Mouse (Mus musculus) heart, postnatal 0 days (tissue): ENCODE measurements at regions not wholly inside any gene's neighbourhood (a gene's known extent, or its start where the extent isn't known, plus 50 kb on each side); places are given as distances from the start of the nearest gene placed in this dataset.

Source experiments
- ATAC-seq: fragments of 200-750 bp; cut with Nextera tagmentation; 2 replicates; pipeline ENCODE4 v1.8.0; 2017; ENCODE audit warnings: low read depth, moderate number of reproducible peaks, moderate library complexity; ENCODE audit not compliant: insufficient read depth
- DNase-seq: peaks from one replicate; pipeline ENCODE4 v3.0.0-alpha.2; 2016; ENCODE audit warnings: low spot score
- H3K27ac ChIP-seq: fragments of 300-500 bp; sonication (generic); 2 replicates; pipeline ENCODE4 v1.5.1; 2014; ENCODE audit warnings: low read depth, mild to moderate bottlenecking
- H3K27me3 ChIP-seq: fragments of 300-500 bp; sonication (generic); 2 replicates; pipeline ENCODE4 v1.6.1; 2014; ENCODE audit warnings: low read length, mixed read lengths; ENCODE audit not compliant: control insufficient read depth, insufficient read depth
- H3K36me3 ChIP-seq: fragments of 300-500 bp; sonication (generic); replicated peaks from 2 replicates; pipeline ENCODE4 v1.6.1; 2014; ENCODE audit warnings: low read length, mixed read lengths; ENCODE audit not compliant: control insufficient read depth, insufficient read depth
- H3K4me1 ChIP-seq: fragments of 300-500 bp; sonication (generic); 2 replicates; pipeline ENCODE4 v1.6.1; 2014; ENCODE audit warnings: antibody characterized with exemption; ENCODE audit not compliant: control insufficient read depth, insufficient read depth
- H3K4me2 ChIP-seq: fragments of 300-500 bp; sonication (generic); 2 replicates; pipeline ENCODE4 v1.6.1; 2014; ENCODE audit warnings: low read depth, mild to moderate bottlenecking, low read length, moderate library complexity
- H3K4me3 ChIP-seq: fragments of 300-500 bp; sonication (generic); 2 replicates; pipeline ENCODE4 v1.5.1; 2014; ENCODE audit warnings: low read depth, low read length
- H3K9ac ChIP-seq: fragments of 300-500 bp; sonication (generic); replicated peaks from 2 replicates; pipeline ENCODE4 v1.6.1; 2014; ENCODE audit warnings: low read depth, low read length, mixed read lengths
- H3K9me3 ChIP-seq: fragments of 300-500 bp; sonication (generic); replicated peaks from 2 replicates; pipeline ENCODE4 v1.6.1; 2016; ENCODE audit warnings: low read length; ENCODE audit not compliant: control insufficient read depth
- CTCF ChIP-seq: IDR thresholded peaks from 2 replicates; pipeline ENCODE4 v1.5.1; 2016; ENCODE audit warnings: antibody characterized with exemption, control low read depth, low read depth
- EP300 ChIP-seq: IDR thresholded peaks from 2 replicates; pipeline ENCODE4 v1.6.1; 2016; ENCODE audit warnings: antibody characterized with exemption, low read depth
- WGBS: fragments of 180-500 bp; shearing (Covaris S2); extraction: QIAGEN DNeasy Blood & Tissue Kit; methylation state at CpG from one replicate; pipeline ENCODE4 v1.1.7; 2014; 5-methylcytosine and 5-hydroxymethylcytosine counted together

DNA sequence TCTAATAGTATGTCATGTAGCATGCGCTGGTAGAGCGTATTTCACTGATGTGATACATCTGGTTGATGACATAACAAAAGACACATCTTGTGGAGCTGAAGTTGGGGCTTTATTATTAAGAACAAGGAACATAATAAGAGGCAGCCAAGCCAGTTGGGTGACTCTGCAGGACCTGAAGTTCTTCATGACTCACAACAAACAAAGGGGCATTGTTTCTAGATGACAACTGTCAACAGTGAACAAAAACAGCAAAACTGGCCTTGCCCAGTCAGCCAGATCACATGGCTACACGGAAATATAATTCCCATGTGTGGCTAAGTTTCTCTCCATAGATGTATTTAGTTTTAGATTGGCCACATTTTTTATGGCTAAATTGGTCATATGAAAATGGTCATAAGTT lies 172.7 kb upstream of the Runx1 start:
- Histone ChIP-seq H3K4me3 (no peak overlapping the region), H3K27ac (no peak overlapping the region), H3K9ac (no peak overlapping the region), H3K4me1 (no peaks in the 10 kb centered on the region), H3K27me3 (peaks cover 9% of the 10 kb centered on the region), H3K9me3 (no peaks in the 10 kb centered on the region), H3K4me2 (no peak overlapping the region), H3K36me3 (no peaks in the 10 kb centered on the region)
- ATAC-seq, result no peak
- WGBS, result 78% methylated on average over 3 of the region's 3 CpGs
- TF ChIP-seq CTCF (no peak), EP300 (no peak)
- DNase-seq, result no peak

GRCm38 (mm10) chr16:92997636-92998035 lies 171.7 kb upstream of the Runx1 start:
- Histone ChIP-seq H3K9me3 (no peaks in the 10 kb centered on the region), H3K27ac (no peak overlapping the region), H3K4me2 (no peak overlapping the region), H3K27me3 (peaks cover 9% of the 10 kb centered on the region), H3K36me3 (no peaks in the 10 kb centered on the region), H3K4me3 (no peak overlapping the region), H3K9ac (no peak overlapping the region), H3K4me1 (no peaks in the 10 kb centered on the region)
- TF ChIP-seq CTCF, result no peak
- TF ChIP-seq EP300, result no peak
- WGBS, result 61% methylated on average over 6 of the region's 6 CpGs
- no peak for DNase-seq
- no peak for ATAC-seq

DNA sequence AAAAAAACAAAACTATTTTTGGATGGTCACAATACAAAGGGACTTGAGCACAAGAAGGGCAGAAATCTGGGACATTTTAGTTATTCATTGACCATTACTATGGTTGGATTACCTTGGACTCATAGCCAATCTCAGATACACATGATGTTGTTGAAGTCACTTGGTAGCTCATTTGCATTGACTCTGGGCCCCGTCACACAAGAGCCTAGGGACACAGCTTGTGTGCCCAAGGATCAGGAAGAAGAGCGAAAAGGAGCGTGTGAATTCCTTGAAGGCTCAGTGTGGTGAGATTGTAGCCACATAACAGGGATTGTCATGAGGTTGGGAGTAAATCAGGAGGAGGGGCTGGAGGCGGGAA lies 170.0 kb upstream of the Runx1 start:
- ATAC-seq (no peak), DNase-seq (no peak)
- WGBS, result 45% methylated on average over 4 of the region's 4 CpGs
- H3K27me3 ChIP-seq, result peaks cover 9% of the 10 kb centered on the region
- H3K4me1 ChIP-seq, result no peaks in the 10 kb centered on the region
- no peak overlapping the region for H3K27ac ChIP-seq
- H3K4me3 ChIP-seq, result no peak overlapping the region
- H3K36me3 ChIP-seq, result no peaks in the 10 kb centered on the region
- no peak for TF ChIP-seq EP300
- TF ChIP-seq CTCF, result no peak
- no peak overlapping the region for H3K9ac ChIP-seq
- no peak overlapping the region for H3K4me2 ChIP-seq
- no peaks in the 10 kb centered on the region for H3K9me3 ChIP-seq

DNA sequence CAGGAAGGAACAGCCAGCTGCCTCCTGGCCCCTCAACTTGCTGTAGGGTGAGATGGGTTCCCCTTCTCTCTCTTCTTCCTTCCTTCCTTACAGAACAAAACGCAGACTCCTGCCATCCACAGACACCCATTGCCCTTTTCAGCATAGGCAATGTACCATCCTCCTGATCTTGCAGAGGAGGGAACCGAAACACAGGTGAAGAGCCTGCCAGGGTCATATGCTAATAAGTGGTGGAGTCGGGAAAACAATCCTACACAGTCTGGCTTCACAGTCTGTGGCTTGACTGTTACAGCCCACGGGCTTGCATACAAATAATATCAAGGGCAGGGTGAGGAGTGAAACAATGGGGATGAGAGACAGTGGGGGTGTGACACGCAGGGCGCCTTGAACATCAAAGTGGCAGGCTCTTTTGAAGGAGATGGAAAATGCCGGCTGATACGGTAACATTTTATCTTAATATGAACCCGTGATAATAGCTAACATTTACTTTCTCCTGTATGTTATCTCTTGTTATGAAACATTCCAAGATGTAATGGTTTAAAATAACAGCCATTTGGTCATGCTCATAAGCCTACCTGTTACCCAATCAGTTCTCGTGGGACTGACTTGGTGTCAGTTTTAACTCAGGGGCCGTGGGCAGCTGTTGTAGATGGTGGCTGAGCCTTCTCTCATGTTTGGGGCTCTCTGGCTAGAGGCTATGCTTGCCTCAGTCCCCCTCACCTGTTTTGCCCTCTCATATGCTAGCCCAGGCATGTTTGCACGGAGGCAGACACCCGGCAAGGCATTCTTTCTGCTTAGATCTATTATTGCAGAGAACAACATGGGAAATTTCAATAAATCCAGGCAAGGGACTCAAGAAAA lies 169.4 kb upstream of the Runx1 start:
- H3K4me3 ChIP-seq, result no peak overlapping the region
- WGBS, result 62% methylated on average over 13 of the region's 13 CpGs
- no peaks in the 10 kb centered on the region for H3K36me3 ChIP-seq
- H3K9ac ChIP-seq, result no peak overlapping the region
- H3K4me1 ChIP-seq, result no peaks in the 10 kb centered on the region
- no peak overlapping the region for H3K27ac ChIP-seq
- H3K27me3 ChIP-seq, result peaks cover 9% of the 10 kb centered on the region
- ATAC-seq, result no peak
- TF ChIP-seq EP300 (no peak), CTCF (no peak)
- no peak overlapping the region for H3K4me2 ChIP-seq
- no peaks in the 10 kb centered on the region for H3K9me3 ChIP-seq
- no peak for DNase-seq

GRCm38 (mm10) chr16:92992876-92993275 lies 166.9 kb upstream of the Runx1 start:
- no peak overlapping the region for H3K27ac ChIP-seq
- no peaks in the 10 kb centered on the region for H3K4me1 ChIP-seq
- H3K4me3 ChIP-seq, result no peak overlapping the region
- no peak for DNase-seq
- TF ChIP-seq CTCF (no peak), EP300 (no peak)
- H3K27me3 ChIP-seq, result peaks cover 9% of the 10 kb centered on the region
- no peak for ATAC-seq
- no peaks in the 10 kb centered on the region for H3K36me3 ChIP-seq
- H3K4me2 ChIP-seq, result no peak overlapping the region
- H3K9ac ChIP-seq, result no peak overlapping the region
- H3K9me3 ChIP-seq, result no peaks in the 10 kb centered on the region
- WGBS, result 51% methylated on average over 3 of the region's 3 CpGs

DNA sequence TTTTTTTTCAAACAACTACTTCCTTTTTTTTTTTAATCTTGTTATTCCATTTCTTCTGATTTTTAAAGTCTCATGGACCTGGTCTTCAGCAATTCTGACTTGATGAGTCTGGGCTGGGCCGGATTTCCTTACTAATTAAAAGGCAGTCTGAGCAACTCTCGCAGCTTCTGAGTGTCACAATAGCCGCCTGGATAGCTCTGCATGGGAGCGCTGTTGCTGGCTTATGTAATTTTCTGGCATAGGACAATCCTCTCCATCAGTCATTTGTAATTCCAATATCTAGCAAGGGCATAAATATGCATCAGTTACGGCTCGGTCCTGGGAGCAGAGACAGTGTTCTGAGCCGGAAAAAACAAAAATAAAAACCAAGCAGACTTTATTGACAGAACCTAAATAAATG lies 165.5 kb upstream of the Runx1 start:
- no peaks in the 10 kb centered on the region for H3K36me3 ChIP-seq
- no peak overlapping the region for H3K4me3 ChIP-seq
- DNase-seq (no peak), ATAC-seq (no peak)
- no peaks in the 10 kb centered on the region for H3K9me3 ChIP-seq
- TF ChIP-seq CTCF (no peak), EP300 (no peak)
- H3K4me2 ChIP-seq, result no peak overlapping the region
- no peak overlapping the region for H3K9ac ChIP-seq
- peaks cover 9% of the 10 kb centered on the region for H3K27me3 ChIP-seq
- H3K4me1 ChIP-seq, result no peaks in the 10 kb centered on the region
- no peak overlapping the region for H3K27ac ChIP-seq
- WGBS, result 68% methylated on average over 7 of the region's 7 CpGs
